Mouse (Mus musculus) lung, embryonic 15.5 days (tissue): ENCODE data around the gene Syne3. TPM values are rescaled to one million over a fixed set of nuclear protein-coding genes. Genes with fewer than 3 reads are reported as not detected.

Source experiments
- ATAC-seq: fragments of 200-750 bp; cut with Nextera tagmentation; 2 replicates; pipeline ENCODE4 v1.8.0; 2017; ENCODE audit warnings: moderate number of reproducible peaks, borderline replicate concordance; ENCODE audit not compliant: low FRiP score, low TSS enrichment; ENCODE audit errors: extremely low read depth
- H3K27ac ChIP-seq: fragments of 300-500 bp; sonication (generic); 2 replicates; pipeline ENCODE4 v1.5.1; 2015; ENCODE audit warnings: moderate library complexity, mild to moderate bottlenecking, inconsistent platforms
- H3K27me3 ChIP-seq: fragments of 300-500 bp; sonication (generic); 2 replicates; pipeline ENCODE4 v1.6.1; 2015; ENCODE audit warnings: inconsistent platforms
- H3K36me3 ChIP-seq: fragments of 300-500 bp; sonication (generic); 2 replicates; pipeline ENCODE4 v1.6.1; 2015; ENCODE audit warnings: inconsistent platforms
- H3K4me1 ChIP-seq: fragments of 300-500 bp; sonication (generic); 2 replicates; pipeline ENCODE4 v1.6.1; 2015; ENCODE audit warnings: inconsistent platforms
- H3K4me2 ChIP-seq: fragments of 300-500 bp; sonication (generic); 2 replicates; pipeline ENCODE4 v1.6.1; 2015; ENCODE audit warnings: inconsistent platforms, mild to moderate bottlenecking, moderate library complexity
- H3K4me3 ChIP-seq: fragments of 300-500 bp; sonication (generic); 2 replicates; pipeline ENCODE4 v1.5.1; 2015; ENCODE audit warnings: mild to moderate bottlenecking, inconsistent platforms
- H3K9ac ChIP-seq: fragments of 300-500 bp; sonication (generic); 2 replicates; pipeline ENCODE4 v1.6.1; 2015; ENCODE audit warnings: inconsistent platforms
- H3K9me3 ChIP-seq: fragments of 300-500 bp; sonication (generic); 2 replicates; pipeline ENCODE4 v1.6.1; 2016; ENCODE audit warnings: inconsistent platforms
- WGBS: fragments of 180-500 bp; shearing (Covaris S2); methylation state at CpG from one replicate; pipeline ENCODE4 v1.1.7; 2015; 5-methylcytosine and 5-hydroxymethylcytosine counted together
- polyA plus RNA-seq: library from polyadenylated mRNA; unstranded; fragments of >200 nt; fragmentation: Nextera tagmentation; extraction: Ambion mirVana; gene quantifications from 2 replicates; pipeline ENCODE4 v1.2.1, GENCODE M21; 2015

The Syne3 gene
- polyA plus RNA-seq, 1 experiment from 2014 or later, result 0.81 TPM

DNA sequence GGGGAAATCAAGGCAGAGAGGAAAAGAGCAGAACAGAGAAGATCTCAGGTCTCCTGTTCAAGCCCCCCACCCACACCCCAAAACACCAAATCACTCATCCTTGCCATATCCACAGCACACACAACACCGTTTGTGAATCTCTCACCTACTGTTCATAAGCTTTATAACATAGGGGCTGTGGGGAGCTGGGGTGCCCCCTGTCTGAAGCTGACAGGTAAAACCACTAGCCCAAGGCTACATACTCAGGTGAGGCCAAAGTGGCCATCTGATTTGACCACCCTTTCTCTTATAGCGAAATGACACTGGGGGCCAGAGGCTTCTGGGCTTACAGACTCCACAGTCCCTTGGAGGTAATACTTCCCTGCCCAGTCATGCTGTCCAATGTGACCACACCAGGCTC lies 1.5 kb downstream of the Syne3 start:
- no peak overlapping the region for H3K4me3 ChIP-seq
- H3K27ac ChIP-seq, result no peak overlapping the region
- no peak for ATAC-seq
- WGBS, result 56% methylated on average over 2 of the region's 2 CpGs
- H3K4me2 ChIP-seq, result peak overlapping the region; percentile 96; the same call in 1 of the 2 replicates
- no peaks in the 10 kb centered on the region for H3K9me3 ChIP-seq
- no peaks in the 10 kb centered on the region for H3K36me3 ChIP-seq
- peaks cover 66% of the 10 kb centered on the region for H3K27me3 ChIP-seq
- peaks cover 20% of the 10 kb centered on the region for H3K4me1 ChIP-seq
- H3K9ac ChIP-seq, result no peak overlapping the region

DNA sequence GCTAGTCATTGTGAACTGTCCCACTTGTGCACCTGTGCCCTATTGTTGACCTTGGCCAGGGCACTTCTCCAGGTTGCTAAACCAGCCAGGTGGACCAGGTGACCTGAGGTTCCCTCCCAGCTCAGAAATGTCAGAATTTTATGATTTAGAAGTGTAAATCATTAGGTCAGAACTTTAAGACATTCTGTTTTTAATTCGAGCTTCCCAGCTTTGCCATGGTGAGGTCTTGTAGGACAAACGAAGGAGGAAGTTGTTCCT lies 4.0 kb downstream of the Syne3 start:
- H3K36me3 ChIP-seq, result no peaks in the 10 kb centered on the region
- no peak overlapping the region for H3K4me2 ChIP-seq
- peaks cover 20% of the 10 kb centered on the region for H3K4me1 ChIP-seq
- H3K27me3 ChIP-seq, result peaks cover 54% of the 10 kb centered on the region
- 49% methylated on average over 2 of the region's 2 CpGs for WGBS
- no peak for ATAC-seq
- H3K9me3 ChIP-seq, result no peaks in the 10 kb centered on the region
- no peak overlapping the region for H3K4me3 ChIP-seq
- H3K9ac ChIP-seq, result no peak overlapping the region
- H3K27ac ChIP-seq, result no peak overlapping the region

DNA sequence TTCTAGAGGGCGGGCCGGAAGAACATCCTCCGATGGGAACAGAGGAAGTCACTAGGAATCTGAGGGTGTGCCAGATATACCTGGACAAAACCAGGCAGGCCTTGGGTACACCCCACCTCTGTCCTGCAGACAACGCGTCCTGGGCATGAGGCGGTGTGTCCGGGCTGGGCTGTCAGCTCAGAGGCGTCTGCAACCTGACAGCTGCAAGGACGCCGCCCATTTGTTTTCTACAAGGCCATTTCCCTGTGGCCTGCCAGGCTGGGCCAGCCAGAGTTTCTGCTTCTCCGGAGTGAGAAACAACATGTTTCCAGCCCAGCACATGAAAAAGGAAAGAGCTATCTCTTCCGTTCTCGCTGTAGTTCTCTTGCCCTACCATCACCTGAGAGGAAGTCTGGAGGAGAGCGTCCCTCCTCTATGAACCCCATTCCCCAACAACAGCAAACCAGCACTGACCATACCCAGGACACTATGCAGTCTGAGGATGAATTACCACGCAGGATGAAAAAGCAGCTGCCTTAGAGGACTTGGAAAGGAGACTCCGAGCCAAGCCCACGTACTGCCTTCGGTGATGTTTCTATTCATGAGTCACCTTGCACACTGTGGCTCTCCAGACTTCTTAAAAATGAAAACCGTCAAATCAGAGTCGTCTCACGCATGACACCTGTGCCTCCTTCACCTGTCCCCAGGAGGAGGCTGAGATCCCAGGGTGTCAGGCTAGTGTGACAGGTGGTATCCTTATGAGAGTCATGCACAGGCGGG lies 4.5 kb downstream of the Syne3 start:
- Histone ChIP-seq H3K4me2 (no peak overlapping the region), H3K27me3 (peaks cover 53% of the 10 kb centered on the region), H3K27ac (no peak overlapping the region), H3K9ac (no peak overlapping the region), H3K9me3 (no peaks in the 10 kb centered on the region), H3K4me3 (no peak overlapping the region), H3K36me3 (no peaks in the 10 kb centered on the region), H3K4me1 (peaks cover 21% of the 10 kb centered on the region)
- ATAC-seq, result no peak
- 64% methylated on average over 22 of the region's 22 CpGs for WGBS

DNA sequence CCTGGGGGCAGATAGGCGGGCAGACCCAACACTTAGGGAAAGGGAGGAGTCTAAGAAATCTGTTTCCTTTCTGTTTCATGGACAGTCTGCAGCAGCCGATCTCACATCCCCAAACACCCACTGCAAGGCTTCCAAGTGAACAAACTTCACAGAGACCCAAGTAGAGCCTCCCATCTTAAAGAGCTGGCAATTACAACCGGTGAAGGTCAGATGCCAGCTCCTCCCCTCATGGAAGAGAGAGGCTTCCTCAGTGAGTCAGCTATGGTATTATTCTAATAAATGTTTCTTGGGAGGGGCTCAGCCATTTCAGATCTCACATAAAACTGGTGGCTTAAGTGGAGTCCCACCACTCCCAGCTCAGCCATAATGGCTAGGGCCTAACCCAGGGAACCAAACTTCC lies 5.9 kb downstream of the Syne3 start:
- no peak overlapping the region for H3K4me2 ChIP-seq
- H3K36me3 ChIP-seq, result no peaks in the 10 kb centered on the region
- H3K9ac ChIP-seq, result no peak overlapping the region
- H3K4me3 ChIP-seq, result no peak overlapping the region
- H3K4me1 ChIP-seq, result peaks cover 11% of the 10 kb centered on the region
- H3K27ac ChIP-seq, result no peak overlapping the region
- WGBS, result 58% methylated on average over 3 of the region's 3 CpGs
- no peak for ATAC-seq
- H3K27me3 ChIP-seq, result peaks cover 42% of the 10 kb centered on the region
- no peaks in the 10 kb centered on the region for H3K9me3 ChIP-seq

DNA sequence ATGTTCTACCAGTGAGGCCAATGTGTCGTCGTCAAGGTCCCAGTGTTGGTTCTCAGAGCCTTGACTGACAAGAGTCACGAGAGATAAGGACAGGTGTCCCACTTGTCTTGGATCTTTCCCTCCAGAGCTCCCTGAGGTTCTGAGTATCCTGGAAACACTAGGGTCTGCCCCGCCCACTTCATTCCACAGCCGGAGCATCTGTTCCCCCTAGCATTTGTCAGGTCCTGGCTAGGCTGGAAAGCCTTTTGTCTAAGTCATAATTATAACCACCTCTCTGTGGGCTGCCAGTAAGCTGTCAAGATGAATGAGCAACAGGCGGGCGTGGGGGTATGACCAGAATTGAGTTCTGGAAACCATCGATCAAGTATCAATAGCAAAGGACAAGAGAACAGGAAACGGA lies 6.5 kb downstream of the Syne3 start:
- Histone ChIP-seq H3K9ac (no peak overlapping the region), H3K4me1 (peaks cover 7% of the 10 kb centered on the region), H3K9me3 (no peaks in the 10 kb centered on the region), H3K4me2 (no peak overlapping the region), H3K27ac (no peak overlapping the region), H3K4me3 (no peak overlapping the region), H3K27me3 (peaks cover 42% of the 10 kb centered on the region), H3K36me3 (no peaks in the 10 kb centered on the region)
- 47% methylated on average over 9 of the region's 9 CpGs for WGBS
- no peak for ATAC-seq

DNA sequence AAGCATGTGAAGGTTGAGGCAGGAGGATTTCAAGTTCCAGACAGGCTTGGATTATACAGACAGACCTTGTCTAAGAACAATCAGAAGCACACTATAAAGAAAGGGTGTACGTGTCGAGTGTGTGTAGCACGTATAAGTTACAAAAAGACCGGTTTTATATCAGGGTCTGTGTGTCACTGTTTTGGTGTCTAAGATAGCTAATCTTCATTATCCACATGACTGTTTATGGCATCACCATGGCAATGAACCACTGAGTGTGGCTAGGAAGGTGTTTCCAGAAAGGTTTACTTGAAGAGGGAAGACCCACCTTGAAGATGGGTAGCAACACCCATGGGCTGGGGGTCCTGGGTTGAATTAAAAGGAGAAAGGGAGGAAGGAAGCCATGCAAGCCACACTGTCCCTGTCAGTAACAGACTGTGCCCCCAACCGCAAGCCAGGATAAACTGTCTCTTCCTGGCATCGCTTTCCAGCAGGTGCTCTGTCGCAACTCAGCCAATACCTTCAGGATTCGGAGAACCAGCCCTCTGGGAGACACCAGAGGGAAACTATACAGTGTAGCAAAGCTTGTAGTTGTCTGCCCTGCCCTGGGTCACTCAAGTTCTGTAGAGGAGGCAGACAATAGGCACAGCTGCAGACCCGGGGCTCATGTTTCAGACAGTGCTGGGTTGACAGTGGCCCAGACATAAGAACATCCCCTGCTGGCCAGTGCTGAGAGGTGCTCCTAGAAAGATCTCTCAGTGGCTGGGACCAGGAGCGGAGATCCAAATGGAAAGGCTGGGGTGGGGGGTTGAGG lies 7.1 kb downstream of the Syne3 start:
- no peaks in the 10 kb centered on the region for H3K36me3 ChIP-seq
- no peak overlapping the region for H3K4me2 ChIP-seq
- peaks cover 36% of the 10 kb centered on the region for H3K27me3 ChIP-seq
- WGBS, result 64% methylated on average over 10 of the region's 10 CpGs
- no peaks in the 10 kb centered on the region for H3K9me3 ChIP-seq
- H3K27ac ChIP-seq, result no peak overlapping the region
- no peak; the same call in 1 of the 2 replicates for ATAC-seq
- no peak overlapping the region for H3K4me3 ChIP-seq
- peaks cover 7% of the 10 kb centered on the region; the same call in 1 of the 2 replicates for H3K4me1 ChIP-seq
- no peak overlapping the region for H3K9ac ChIP-seq

DNA sequence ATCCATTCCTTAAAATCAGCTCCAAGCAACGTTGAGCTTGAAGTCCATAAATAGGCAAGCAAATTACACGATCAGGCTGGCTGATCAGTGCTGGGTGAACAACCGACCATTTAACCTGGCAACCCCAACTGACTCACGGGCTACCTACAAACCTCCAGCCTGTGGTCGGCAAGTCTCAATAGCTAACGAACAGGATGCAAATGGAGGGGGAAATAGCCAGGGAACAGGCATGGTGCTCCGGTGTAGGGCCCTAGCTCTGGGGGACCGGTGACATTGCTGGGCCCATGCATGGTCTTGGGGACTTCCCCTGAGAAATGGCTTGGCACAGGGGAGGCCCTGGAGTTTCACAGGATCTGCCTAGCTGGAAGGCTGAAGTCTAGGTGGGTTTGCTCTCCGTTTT lies 8.3 kb downstream of the Syne3 start:
- peaks cover 7% of the 10 kb centered on the region; the same call in 1 of the 2 replicates for H3K4me1 ChIP-seq
- no peaks in the 10 kb centered on the region for H3K9me3 ChIP-seq
- H3K4me3 ChIP-seq, result no peak overlapping the region
- H3K9ac ChIP-seq, result no peak overlapping the region
- no peak overlapping the region for H3K4me2 ChIP-seq
- 83% methylated on average over 9 of the region's 9 CpGs for WGBS
- H3K36me3 ChIP-seq, result no peaks in the 10 kb centered on the region
- no peak overlapping the region for H3K27ac ChIP-seq
- no peak for ATAC-seq
- peaks cover 28% of the 10 kb centered on the region for H3K27me3 ChIP-seq

DNA sequence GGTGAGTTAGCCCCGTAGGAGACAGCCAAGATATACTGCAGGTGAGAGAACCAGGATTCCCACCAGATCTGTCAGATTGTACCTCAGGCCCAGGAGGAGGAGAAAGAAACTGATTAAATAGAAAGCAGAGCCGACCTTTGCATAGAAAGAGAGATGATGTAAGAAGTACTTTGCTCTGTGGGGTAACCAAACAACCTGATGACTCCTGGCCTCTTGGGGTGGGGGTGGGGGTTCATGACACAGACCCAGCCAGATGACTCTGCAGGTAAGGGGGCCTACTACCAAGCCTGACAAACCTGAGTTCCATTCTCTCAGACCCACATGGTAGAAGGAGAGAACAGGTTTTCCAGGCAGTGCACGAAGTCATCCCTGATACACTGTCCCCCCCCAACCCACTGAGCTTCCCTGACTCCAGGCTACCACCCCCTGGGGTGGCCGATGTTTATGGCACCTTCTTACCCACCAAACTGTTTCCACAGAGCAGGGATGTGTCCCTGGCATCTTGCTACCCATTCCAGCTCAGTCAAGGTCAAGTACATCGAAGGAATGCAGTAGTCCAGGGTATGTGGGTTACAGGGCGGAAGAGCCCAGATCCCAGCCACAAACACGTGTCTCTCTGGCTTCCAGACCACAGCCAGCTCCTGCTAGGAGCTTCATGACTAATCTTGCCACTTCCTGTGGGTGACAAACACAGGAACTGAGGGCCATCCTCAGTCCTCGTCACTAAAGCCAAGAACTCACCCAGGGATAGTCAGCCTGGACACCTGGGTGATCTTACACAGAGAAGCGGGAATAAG lies 8.9 kb downstream of the Syne3 start:
- no peak overlapping the region for H3K4me3 ChIP-seq
- H3K36me3 ChIP-seq, result no peaks in the 10 kb centered on the region
- peaks cover 22% of the 10 kb centered on the region for H3K27me3 ChIP-seq
- 63% methylated on average over 9 of the region's 9 CpGs for WGBS
- H3K9ac ChIP-seq, result no peak overlapping the region
- H3K4me1 ChIP-seq, result peaks cover 7% of the 10 kb centered on the region; the same call in 1 of the 2 replicates
- H3K27ac ChIP-seq, result no peak overlapping the region
- H3K9me3 ChIP-seq, result no peaks in the 10 kb centered on the region
- ATAC-seq, result no peak
- no peak overlapping the region for H3K4me2 ChIP-seq

DNA sequence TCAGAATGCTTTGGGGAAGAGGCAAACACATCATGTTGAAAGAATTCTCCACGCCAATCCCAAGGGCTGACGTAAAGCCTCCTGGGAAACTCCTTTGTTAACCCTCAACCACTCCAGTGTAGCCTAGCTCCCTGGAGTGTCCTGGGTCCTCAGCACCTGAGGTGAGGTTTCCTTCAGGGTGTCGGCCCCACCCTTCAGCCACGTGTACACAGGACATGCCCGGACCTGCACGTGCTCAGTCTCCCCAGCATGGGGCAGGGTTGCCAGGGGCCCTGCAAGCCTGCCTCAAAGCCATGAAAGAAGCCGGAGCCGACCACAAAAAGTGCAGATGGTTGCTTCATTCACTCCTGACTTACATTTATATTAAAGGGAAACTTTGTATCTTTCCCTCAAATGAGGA lies 10.4 kb downstream of the Syne3 start:
- Histone ChIP-seq H3K27ac (no peak overlapping the region), H3K36me3 (no peaks in the 10 kb centered on the region), H3K27me3 (peaks cover 26% of the 10 kb centered on the region), H3K4me2 (no peak overlapping the region), H3K9ac (no peak overlapping the region), H3K4me3 (no peak overlapping the region), H3K9me3 (no peaks in the 10 kb centered on the region), H3K4me1 (peaks cover 7% of the 10 kb centered on the region; the same call in 1 of the 2 replicates)
- WGBS, result 42% methylated on average over 8 of the region's 8 CpGs
- ATAC-seq, result no peak

DNA sequence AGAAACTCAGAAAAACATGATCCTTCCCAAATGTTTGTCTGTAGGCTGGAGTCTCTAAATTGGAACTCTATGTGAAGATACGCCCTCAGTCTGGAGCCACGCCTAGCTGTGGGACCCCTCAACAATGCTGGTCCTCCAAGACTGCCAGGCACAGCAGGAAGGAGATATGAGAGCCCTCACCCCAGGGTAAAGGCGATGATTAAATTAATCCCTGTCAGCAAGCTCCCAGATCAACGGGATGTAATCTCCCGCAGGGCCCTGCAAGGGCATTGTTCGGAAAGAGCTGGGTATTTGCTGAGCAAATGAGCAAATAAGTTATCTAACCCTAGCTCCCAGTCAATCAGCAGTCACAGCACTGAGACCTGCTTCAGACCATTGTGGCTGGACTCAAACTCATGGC lies 11.1 kb downstream of the Syne3 start:
- Histone ChIP-seq H3K4me3 (no peak overlapping the region), H3K36me3 (no peaks in the 10 kb centered on the region), H3K9ac (no peak overlapping the region), H3K9me3 (no peaks in the 10 kb centered on the region), H3K27me3 (peaks cover 26% of the 10 kb centered on the region), H3K4me1 (peaks cover 7% of the 10 kb centered on the region; the same call in 1 of the 2 replicates), H3K4me2 (no peak overlapping the region), H3K27ac (no peak overlapping the region)
- ATAC-seq, result no peak
- WGBS, result 62% methylated on average over 6 of the region's 6 CpGs

DNA sequence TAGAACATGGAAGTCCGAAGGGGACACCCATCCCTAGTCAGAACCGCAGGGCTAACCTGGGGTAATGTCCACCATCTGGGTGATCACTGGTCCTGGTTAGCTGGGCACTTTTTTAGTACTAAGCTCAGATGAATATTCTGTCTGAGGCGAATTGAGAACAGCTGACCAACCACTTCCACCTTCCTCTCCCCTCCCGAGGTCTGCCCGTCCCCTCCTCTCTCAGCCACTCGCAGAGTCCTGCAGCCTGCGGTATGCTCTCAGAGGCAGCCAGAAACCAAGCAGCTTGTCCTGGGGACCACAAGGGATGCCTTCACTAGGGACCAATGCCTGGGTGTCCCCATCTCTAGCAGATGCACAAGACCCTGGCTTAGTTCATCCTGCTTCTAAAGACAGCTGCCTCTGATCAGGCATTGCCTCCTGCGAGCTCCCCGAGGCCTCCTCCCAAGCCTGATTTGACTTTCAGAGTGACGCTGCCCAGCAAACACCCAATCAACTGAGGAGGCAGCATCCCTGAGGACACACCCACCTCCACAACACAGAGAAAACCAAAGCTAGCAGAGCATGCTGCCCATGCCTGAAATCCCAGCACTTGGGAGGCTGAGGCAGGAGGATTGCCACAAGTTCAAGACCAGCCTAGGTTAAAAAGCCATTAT lies 11.8 kb downstream of the Syne3 start:
- Histone ChIP-seq H3K27ac (no peak overlapping the region), H3K9ac (no peak overlapping the region), H3K9me3 (no peaks in the 10 kb centered on the region), H3K4me2 (no peak overlapping the region), H3K4me3 (no peak overlapping the region), H3K27me3 (peaks cover 26% of the 10 kb centered on the region), H3K36me3 (no peaks in the 10 kb centered on the region), H3K4me1 (peaks cover 7% of the 10 kb centered on the region; the same call in 1 of the 2 replicates)
- ATAC-seq, result no peak
- WGBS, result 72% methylated on average over 10 of the region's 10 CpGs
